Mouse (Mus musculus) heart, embryonic 10.5 days (tissue): ENCODE data around the gene Yju2. TPM values are rescaled to one million over a fixed set of nuclear protein-coding genes. Genes with fewer than 3 reads are reported as not detected.
A peak's percentile ranks its signal among the peaks of the same experiment; 100 is the strongest.

ENCODE experiments used
- DNase-seq: peaks from one replicate; pipeline ENCODE4 v3.0.0-alpha.2; 2017; ENCODE audit warnings: low spot score
- H3K27ac ChIP-seq: fragments of 300-500 bp; sonication (generic); 2 replicates; pipeline ENCODE4 v1.5.1; 2016; ENCODE audit warnings: mild to moderate bottlenecking
- H3K27me3 ChIP-seq: fragments of 300-500 bp; sonication (generic); 2 replicates; pipeline ENCODE4 v1.6.1; 2016; ENCODE audit warnings: mild to moderate bottlenecking; ENCODE audit not compliant: poor library complexity, insufficient read depth, severe bottlenecking
- H3K36me3 ChIP-seq: fragments of 300-500 bp; sonication (generic); 2 replicates; pipeline ENCODE4 v1.6.1; 2016; ENCODE audit warnings: mild to moderate bottlenecking, moderate library complexity
- H3K4me1 ChIP-seq: fragments of 300-500 bp; sonication (generic); 2 replicates; pipeline ENCODE4 v1.6.1; 2016; ENCODE audit warnings: mild to moderate bottlenecking
- H3K4me3 ChIP-seq: fragments of 300-500 bp; sonication (generic); 2 replicates; pipeline ENCODE4 v1.5.1; 2016; ENCODE audit warnings: mild to moderate bottlenecking, moderate library complexity
- H3K9me3 ChIP-seq: fragments of 300-500 bp; sonication (generic); 2 replicates; pipeline ENCODE4 v1.6.1; 2016; ENCODE audit warnings: mild to moderate bottlenecking, moderate library complexity
- WGBS: fragments of 180-500 bp; shearing (Covaris S2); methylation state at CpG from one replicate; pipeline ENCODE4 v1.1.7; 2016; 5-methylcytosine and 5-hydroxymethylcytosine counted together
- polyA plus RNA-seq: library from polyadenylated mRNA; unstranded; fragments of >200 nt; fragmentation: Nextera tagmentation; extraction: Ambion mirVana; gene quantifications from 2 replicates; pipeline ENCODE4 v1.2.1, GENCODE M21; 2016

The Yju2 gene
- polyA plus RNA-seq, 1 experiment from 2014 or later, result 24.4 TPM

GRCm38 (mm10) chr17:55952447-55953027, 6.4 kb upstream of the Yju2 start, which contains the start of gene Ebi3:
Gene Ebi3 (plus strand): TSS chr17:55952640.
- peaks cover 9% of the 10 kb centered on the region for H3K4me1 ChIP-seq
- WGBS, result 70% methylated on average over 6 of the region's 6 CpGs
- no peak within 1 kb of the TSS for H3K27ac ChIP-seq
- peak; percentile 71 for DNase-seq
- no peaks in the 10 kb centered on the region for H3K9me3 ChIP-seq
- H3K4me3 ChIP-seq, result no peak within 1 kb of the TSS
- no peaks in the 10 kb centered on the region for H3K36me3 ChIP-seq
- H3K27me3 ChIP-seq, result peaks cover 34% of the 10 kb centered on the region

- 72% methylated on average over 6 of the region's 6 CpGs for WGBS
- Histone ChIP-seq H3K4me3 (no peak overlapping the region), H3K4me1 (peaks cover 12% of the 10 kb centered on the region), H3K27ac (no peak overlapping the region), H3K9me3 (no peaks in the 10 kb centered on the region), H3K36me3 (no peaks in the 10 kb centered on the region), H3K27me3 (peaks cover 34% of the 10 kb centered on the region)
- DNase-seq, result no peak
These were observed 5.1 kb upstream of the Yju2 start for GRCm38 (mm10) chr17:55953751-55954150.

GRCm38 (mm10) chr17:55954229-55954628, 4.7 kb upstream of the Yju2 start:
- no peaks in the 10 kb centered on the region for H3K36me3 ChIP-seq
- WGBS, result 34% methylated on average over 16 of the region's 16 CpGs
- H3K27me3 ChIP-seq, result peaks cover 34% of the 10 kb centered on the region
- no peaks in the 10 kb centered on the region for H3K9me3 ChIP-seq
- peaks cover 12% of the 10 kb centered on the region for H3K4me1 ChIP-seq
- no peak for DNase-seq
- H3K4me3 ChIP-seq, result no peak overlapping the region
- no peak overlapping the region for H3K27ac ChIP-seq

GRCm38 (mm10) chr17:55956129-55956528, 2.8 kb upstream of the Yju2 start:
- peak; percentile 87 for DNase-seq
- H3K36me3 ChIP-seq, result peaks cover 5% of the 10 kb centered on the region; the same call in 1 of the 2 replicates
- H3K27ac ChIP-seq, result peak overlapping the region; percentile 11; the same call in 1 of the 2 replicates
- H3K4me1 ChIP-seq, result peaks cover 19% of the 10 kb centered on the region
- no peaks in the 10 kb centered on the region for H3K9me3 ChIP-seq
- peaks cover 29% of the 10 kb centered on the region for H3K27me3 ChIP-seq
- WGBS, result 1% methylated on average over 26 of the region's 26 CpGs
- H3K4me3 ChIP-seq, result peak overlapping the region; percentile 61

- peak overlapping the region; percentile 61 for H3K4me3 ChIP-seq
- DNase-seq, result peak; percentile 71
- 31% methylated on average over 6 of the region's 6 CpGs for WGBS
- peaks cover 29% of the 10 kb centered on the region for H3K27me3 ChIP-seq
- H3K36me3 ChIP-seq, result peaks cover 9% of the 10 kb centered on the region; the same call in 1 of the 2 replicates
- H3K27ac ChIP-seq, result no peak overlapping the region
- peaks cover 19% of the 10 kb centered on the region for H3K4me1 ChIP-seq
- no peaks in the 10 kb centered on the region for H3K9me3 ChIP-seq
These were observed 2.3 kb upstream of the Yju2 start for GRCm38 (mm10) chr17:55956591-55956990.

GRCm38 (mm10) chr17:55957168-55957567, 1.7 kb upstream of the Yju2 start:
- Histone ChIP-seq H3K4me1 (peaks cover 19% of the 10 kb centered on the region), H3K27ac (no peak overlapping the region), H3K27me3 (peaks cover 27% of the 10 kb centered on the region), H3K9me3 (no peaks in the 10 kb centered on the region), H3K4me3 (no peak overlapping the region), H3K36me3 (peaks cover 15% of the 10 kb centered on the region)
- WGBS, result 18% methylated on average over 9 of the region's 9 CpGs
- DNase-seq, result peak; percentile 78

GRCm38 (mm10) chr17:55957726-55958583, 944 bp upstream of the Yju2 start:
- Histone ChIP-seq H3K4me3 (peak overlapping the region; percentile 67), H3K36me3 (peaks cover 19% of the 10 kb centered on the region), H3K4me1 (peaks cover 19% of the 10 kb centered on the region), H3K9me3 (no peaks in the 10 kb centered on the region), H3K27me3 (peaks cover 20% of the 10 kb centered on the region), H3K27ac (peak overlapping the region; percentile 91)
- 71% methylated on average over 13 of the region's 13 CpGs for WGBS
- DNase-seq, result no peak

GRCm38 (mm10) chr17:55958584-55958886, 364 bp upstream of the Yju2 start:
- H3K9me3 ChIP-seq, result no peaks in the 10 kb centered on the region
- no peak for DNase-seq
- 30% methylated on average over 2 of the region's 2 CpGs for WGBS
- peaks cover 19% of the 10 kb centered on the region for H3K27me3 ChIP-seq
- H3K36me3 ChIP-seq, result peaks cover 25% of the 10 kb centered on the region
- peak overlapping the region; percentile 91 for H3K27ac ChIP-seq
- peak overlapping the region; percentile 67 for H3K4me3 ChIP-seq
- peaks cover 19% of the 10 kb centered on the region for H3K4me1 ChIP-seq

GRCm38 (mm10) chr17:55959946-55960740, 1.2 kb downstream of the Yju2 start:
- peak; percentile 77 for DNase-seq

GRCm38 (mm10) chr17:55960791-55961190, 1.9 kb downstream of the Yju2 start:
- DNase-seq, result peak; percentile 61
- no peak overlapping the region for H3K4me3 ChIP-seq

More at GRCm38 (mm10) chr17:55959946-55960740, 1.2 kb downstream of the Yju2 start:
- WGBS, result 73% methylated on average over 10 of the region's 10 CpGs
- Histone ChIP-seq H3K4me3 (peak overlapping the region; percentile 67), H3K9me3 (no peaks in the 10 kb centered on the region), H3K4me1 (peaks cover 19% of the 10 kb centered on the region), H3K27me3 (peaks cover 4% of the 10 kb centered on the region; the same call in 1 of the 2 replicates), H3K27ac (peak overlapping the region; percentile 91; the same call in 1 of the 2 replicates), H3K36me3 (peaks cover 40% of the 10 kb centered on the region)

GRCm38 (mm10) chr17:55961631-55962030, 2.7 kb downstream of the Yju2 start:
- Histone ChIP-seq H3K4me3 (no peak overlapping the region), H3K4me1 (peaks cover 11% of the 10 kb centered on the region), H3K27ac (no peak overlapping the region), H3K27me3 (no peaks in the 10 kb centered on the region), H3K36me3 (peaks cover 53% of the 10 kb centered on the region), H3K9me3 (no peaks in the 10 kb centered on the region)
- 95% methylated on average over 7 of the region's 7 CpGs for WGBS
- DNase-seq, result peak; percentile 58

More at GRCm38 (mm10) chr17:55960791-55961190, 1.9 kb downstream of the Yju2 start:
- Histone ChIP-seq H3K4me1 (peaks cover 19% of the 10 kb centered on the region), H3K36me3 (peaks cover 46% of the 10 kb centered on the region), H3K27ac (no peak overlapping the region), H3K27me3 (no peaks in the 10 kb centered on the region), H3K9me3 (no peaks in the 10 kb centered on the region)

GRCm38 (mm10) chr17:55963171-55963570, 4.3 kb downstream of the Yju2 start:
- 83% methylated on average over 14 of the region's 14 CpGs for WGBS
- no peaks in the 10 kb centered on the region for H3K27me3 ChIP-seq
- peaks cover 66% of the 10 kb centered on the region for H3K36me3 ChIP-seq
- H3K4me3 ChIP-seq, result no peak overlapping the region
- no peak overlapping the region for H3K27ac ChIP-seq
- no peaks in the 10 kb centered on the region for H3K9me3 ChIP-seq
- H3K4me1 ChIP-seq, result peaks cover 20% of the 10 kb centered on the region
- peak; percentile 73 for DNase-seq
